Mouse (Mus musculus) lung, postnatal 0 days (tissue): ENCODE results near the gene Rsf1.

ENCODE experiments used
- CTCF ChIP-seq: IDR thresholded peaks from 2 replicates; pipeline ENCODE4 v1.5.1; 2016; ENCODE audit warnings: antibody characterized with exemption, mild to moderate bottlenecking
- EP300 ChIP-seq: IDR thresholded peaks from 2 replicates; pipeline ENCODE4 v1.6.1; 2016; ENCODE audit warnings: antibody characterized with exemption, mild to moderate bottlenecking, control low read depth

DNA sequence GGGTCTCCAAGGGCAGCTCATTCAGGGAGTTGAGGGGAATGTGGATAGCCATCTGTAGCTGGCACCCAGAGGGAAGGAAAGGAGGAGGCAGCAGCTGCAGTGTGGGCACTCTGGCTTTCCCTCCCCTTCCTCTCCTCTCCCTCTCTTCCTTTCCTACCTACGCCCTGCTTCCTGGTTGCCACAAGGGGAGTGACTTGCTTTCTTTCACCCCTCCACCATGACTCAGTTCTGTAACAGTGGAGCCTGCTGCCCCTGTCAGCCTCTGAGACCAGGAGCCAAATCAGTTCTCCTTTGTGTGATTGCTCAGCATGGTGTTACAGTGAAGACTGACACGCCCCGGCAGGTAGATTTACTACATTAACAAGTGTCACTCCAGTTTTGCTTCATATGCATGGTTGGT, 129.5 kb downstream of the Rsf1 start:
- TF ChIP-seq EP300 (no peak), CTCF (no peak)
